In genomic region chr1:69638321-69638720, GRCm38 (mm10) we compare ENCODE assay signal across 20 mouse cellular contexts. TPM values are rescaled to one million over a fixed set of nuclear protein-coding genes. Genes with fewer than 3 reads are reported as not detected.
DNase-seq lines count a peak whose midpoint lies in the region; ATAC-seq and TF ChIP-seq lines count a peak whose summit lies in the region.
"Had no signal": no experiment of that assay in that cellular context is flagged by ENCODE, and none has a peak within 500 bp of the region (broad histone marks: within the 10 kb centered on the region; RNA-seq: fewer than 3 reads in every experiment).

No protein-coding gene starts in this region.

- WGBS in lung, embryonic 16.5 days = 49% methylated on average over 8 of the region's 8 CpGs
- WGBS in embryonic facial prominence, embryonic 15.5 days = 57% methylated on average over 8 of the region's 8 CpGs
- WGBS in stomach, embryonic 16.5 days = 61% methylated on average over 8 of the region's 8 CpGs

- no peaks in the 10 kb centered on the region for H3K9me3 ChIP-seq in lung, embryonic 16.5 days (ENCODE audit: control insufficient read depth, low read length)
- H3K9me3 ChIP-seq in embryonic facial prominence, embryonic 15.5 days (replicated peaks) = no peaks in the 10 kb centered on the region
- H3K9me3 ChIP-seq in stomach, embryonic 16.5 days (replicated peaks; ENCODE audit: control insufficient read depth, low read length) = no peaks in the 10 kb centered on the region
- H3K9me3 ChIP-seq: heart, embryonic 15.5 days; hindbrain, embryonic 15.5 days; midbrain, embryonic 15.5 days had no signal

- no peak overlapping the region for H3K4me3 ChIP-seq in gastrocnemius, adult 2 months
- no peak overlapping the region for H3K4me3 ChIP-seq in lung, embryonic 16.5 days (ENCODE audit: low read length)
- H3K4me3 ChIP-seq in embryonic facial prominence, embryonic 15.5 days (replicated peaks) = 0 out of 2 replicates have a peak overlapping the region, but pooled peaks have one; percentile 10
- H3K4me3 ChIP-seq in stomach, embryonic 16.5 days (replicated peaks; ENCODE audit: low read length) = no peak overlapping the region
- H3K4me3 ChIP-seq: heart, embryonic 15.5 days; hindbrain, embryonic 15.5 days; midbrain, embryonic 15.5 days had no signal

- TF ChIP-seq CTCF in gastrocnemius, adult 2 months (IDR thresholded peaks at IDR 0.05) = no peak

- DNase-seq in gastrocnemius, adult 2 months = no peak
- DNase-seq in gastrocnemius, postnatal 14 days = no peak
- no peak for DNase-seq in lung, adult 18-20 months
- DNase-seq in layer of hippocampus, adult 8-10 months (ENCODE audit: low spot score in 2 of 2) = no peak
- no peak for DNase-seq in adrenal gland, postnatal 4 days (ENCODE audit: low spot score in 2 of 2)
- DNase-seq: cerebellum, adult 11 months; cerebellum, postnatal 36 days; heart, adult 11 months; kidney, adult 2 months; layer of hippocampus, adult 9-11 months; right cerebral cortex, postnatal 25 days had no signal

- no peaks in the 10 kb centered on the region for H3K36me3 ChIP-seq in lung, embryonic 16.5 days (ENCODE audit: control insufficient read depth, insufficient read depth, low read length)
- no peaks in the 10 kb centered on the region for H3K36me3 ChIP-seq in embryonic facial prominence, embryonic 15.5 days
- no peaks in the 10 kb centered on the region for H3K36me3 ChIP-seq in stomach, embryonic 16.5 days (ENCODE audit: control insufficient read depth, insufficient read depth, low read length)
- H3K36me3 ChIP-seq: heart, embryonic 15.5 days; hindbrain, embryonic 15.5 days; midbrain, embryonic 15.5 days had no signal

- H3K27ac ChIP-seq in gastrocnemius, adult 2 months = peak overlapping the region; percentile 49
- peak overlapping the region; percentile 29; the same call in 1 of the 2 replicates for H3K27ac ChIP-seq in lung, embryonic 16.5 days (ENCODE audit: low read length)
- H3K27ac ChIP-seq in embryonic facial prominence, embryonic 15.5 days (replicated peaks) = no peak overlapping the region
- H3K27ac ChIP-seq in stomach, embryonic 16.5 days (ENCODE audit: low read length) = no peak overlapping the region
- H3K27ac ChIP-seq: heart, embryonic 15.5 days; hindbrain, embryonic 15.5 days; macrophage; midbrain, embryonic 15.5 days had no signal

- intact Hi-C loops in gastrocnemius, adult 2 months (cut with DNase I) = no loop called here
- intact Hi-C loops in gastrocnemius, postnatal 14 days (cut with DNase I; ENCODE audit: low total_unique reads) = no loop called here

- 0 out of 2 replicates have a peak overlapping the region, but pooled peaks have one; percentile 4 for H3K4me2 ChIP-seq in lung, embryonic 16.5 days (ENCODE audit: low read depth, low read length)
- H3K4me2 ChIP-seq in embryonic facial prominence, embryonic 15.5 days (replicated peaks) = peak overlapping the region; percentile 19
- H3K4me2 ChIP-seq in stomach, embryonic 16.5 days (ENCODE audit: low read depth, low read length) = 0 out of 2 replicates have a peak overlapping the region, but pooled peaks have one; percentile 10
- H3K4me2 ChIP-seq: heart, embryonic 15.5 days; hindbrain, embryonic 15.5 days; midbrain, embryonic 15.5 days had no signal

- no peak for ATAC-seq in lung, embryonic 16.5 days (ENCODE audit: low read depth)
- ATAC-seq in embryonic facial prominence, embryonic 15.5 days (ENCODE audit: insufficient number of reproducible peaks, low FRiP score, low TSS enrichment, low read depth) = no peak; the same call in 1 of the 2 replicates
- no peak for ATAC-seq in stomach, embryonic 16.5 days (ENCODE audit: insufficient read depth, low FRiP score)
- ATAC-seq: forebrain, embryonic 14.5 days; midbrain, embryonic 15.5 days; Patski had no signal

- H3K27me3 ChIP-seq in lung, embryonic 16.5 days (ENCODE audit: control insufficient read depth, insufficient read depth, low read depth, low read length) = no peaks in the 10 kb centered on the region
- H3K27me3 ChIP-seq in embryonic facial prominence, embryonic 15.5 days = no peaks in the 10 kb centered on the region
- no peaks in the 10 kb centered on the region for H3K27me3 ChIP-seq in stomach, embryonic 16.5 days (ENCODE audit: control insufficient read depth, insufficient read depth, low read length)
- H3K27me3 ChIP-seq: heart, embryonic 15.5 days; hindbrain, embryonic 15.5 days; midbrain, embryonic 15.5 days; Patski had no signal

- H3K9ac ChIP-seq in lung, embryonic 16.5 days (ENCODE audit: low read length) = no peak overlapping the region
- no peak overlapping the region for H3K9ac ChIP-seq in embryonic facial prominence, embryonic 15.5 days
- no peak overlapping the region for H3K9ac ChIP-seq in stomach, embryonic 16.5 days (ENCODE audit: low read length)
- H3K9ac ChIP-seq: heart, embryonic 15.5 days; hindbrain, embryonic 15.5 days; midbrain, embryonic 15.5 days had no signal

- H3K4me1 ChIP-seq in lung, embryonic 16.5 days (replicated peaks; ENCODE audit: control insufficient read depth, insufficient read depth, low read length) = no peaks in the 10 kb centered on the region
- no peaks in the 10 kb centered on the region for H3K4me1 ChIP-seq in embryonic facial prominence, embryonic 15.5 days
- H3K4me1 ChIP-seq in stomach, embryonic 16.5 days (ENCODE audit: control insufficient read depth, insufficient read depth, low read length) = peaks cover 9% of the 10 kb centered on the region; the same call in 1 of the 2 replicates
- H3K4me1 ChIP-seq: heart, embryonic 15.5 days; hindbrain, embryonic 15.5 days; midbrain, embryonic 15.5 days had no signal

RNA-seq across cellular contexts. Expression of gene Ikzf2, which starts 48.7 kb away (rescaled TPM):
- total RNA-seq in gastrocnemius, adult 2 months (2021) = 10 to 100 TPM; 15.0 to 24.4 TPM
- total RNA-seq in gastrocnemius, postnatal 14 days (2021) = 1 to 10 TPM; 7.2 to 7.4 TPM
- polyA plus RNA-seq in lung, embryonic 16.5 days (2015; fragmentation: Nextera tagmentation; extraction: Ambion mirVana) = 3.2 TPM in 2 replicates
- 5.4 and 5.6 TPM in 2 replicates for polyA plus RNA-seq in embryonic facial prominence, embryonic 15.5 days (2015; fragmentation: Nextera tagmentation; extraction: Ambion mirVana)
- 6.1 and 6.3 TPM in 2 replicates for polyA plus RNA-seq in stomach, embryonic 16.5 days (2015; fragmentation: Nextera tagmentation; extraction: Ambion mirVana)
- 10 to 100 TPM in 2 of 4 experiments, 1 to 10 TPM in 2; 6.6 to 16.7 (median 11.8) TPM for total RNA-seq in layer of hippocampus, adult 8-10 months (2022)
- 10 to 100 TPM; 11.3 to 11.7 TPM for total RNA-seq in adrenal gland, postnatal 4 days (2021)

Comparison
In these comparisons a context has a peak if more than half of its experiments do, and no peak if none do; other contexts are left out.
1. H3K27ac ChIP-seq: peak in gastrocnemius, adult 2 months (single experiment) and lung, embryonic 16.5 days (single experiment); none in embryonic facial prominence, embryonic 15.5 days (single experiment) and stomach, embryonic 16.5 days (single experiment).
2. Peak in every context shown above with its lines, with median percentiles within 50 percentile points of each other: H3K4me2 ChIP-seq.